Mouse (Mus musculus) CH12.LX (cell line): ENCODE results near the gene Cped1. TPM values are rescaled to one million over a fixed set of nuclear protein-coding genes. Genes with fewer than 3 reads are reported as not detected.

Experiments used
- DNase-seq: peaks from one replicate; pipeline ENCODE4 v3.0.0-alpha.2; 2013; ENCODE audit errors: extremely low read depth
- H3K27ac ChIP-seq: 2 replicates; pipeline ENCODE4 v1.5.1; 2012; ENCODE audit warnings: low read depth, mild to moderate bottlenecking, control low read depth, moderate library complexity; ENCODE audit not compliant: insufficient read depth
- H3K27me3 ChIP-seq: replicated peaks from 2 replicates; pipeline ENCODE3; 2012; ENCODE audit warnings: inconsistent platforms
- H3K36me3 ChIP-seq, 2 experiments: replicated peaks in 1 of 2; 2 replicates each; pipeline versions ENCODE3 to v1.6.1; 2012; ENCODE audit warnings: inconsistent platforms in 1 of 2, low read length in 1 of 2, mild to moderate bottlenecking in 1 of 2, mixed read lengths in 1 of 2, moderate library complexity in 1 of 2; ENCODE audit not compliant: control insufficient read depth in 1 of 2, insufficient read depth in 1 of 2
- H3K4me1 ChIP-seq, 2 experiments: 2 replicates each; pipeline ENCODE4 v1.6.1; 2012; ENCODE audit warnings: inconsistent platforms in 1 of 2, moderate library complexity in 1 of 2; ENCODE audit not compliant: insufficient read depth in 2 of 2, control insufficient read depth in 1 of 2
- H3K4me2 ChIP-seq: 2 replicates; pipeline ENCODE4 v1.6.1; 2012; ENCODE audit warnings: low read depth, mild to moderate bottlenecking, control low read depth; ENCODE audit not compliant: poor library complexity, insufficient read depth, severe bottlenecking
- H3K4me3 ChIP-seq, 3 experiments: fragments of 150-350 bp in 1 of 3; sonication (generic) in 1 of 3; replicated peaks in 1 of 3; 2 replicates each; pipeline versions ENCODE3 to v1.5.1; 2011 to 2012; ENCODE audit warnings: low read depth in 2 of 3, low read length in 2 of 3, mild to moderate bottlenecking in 2 of 3, moderate library complexity in 2 of 3, control low read depth in 1 of 3, improper control_type of control experiment in 1 of 3, inconsistent platforms in 1 of 3, mixed read lengths in 1 of 3; ENCODE audit not compliant: poor library complexity in 1 of 3
- H3K79me2 ChIP-seq: replicated peaks from 2 replicates; pipeline ENCODE4 v1.6.1; 2012; ENCODE audit warnings: mild to moderate bottlenecking, moderate library complexity; ENCODE audit not compliant: control insufficient read depth, poor library complexity, insufficient read depth, severe bottlenecking; ENCODE audit errors: extremely low read depth
- H3K9ac ChIP-seq: 2 replicates; pipeline ENCODE4 v1.6.1; 2012; ENCODE audit warnings: low read depth, mild to moderate bottlenecking, control low read depth, moderate library complexity; ENCODE audit not compliant: insufficient read depth
- H3K9me3 ChIP-seq: replicated peaks from 2 replicates; pipeline ENCODE3; 2012; ENCODE audit warnings: low read length, inconsistent platforms, mixed read lengths
- CHD1 ChIP-seq: IDR thresholded peaks from 2 replicates; pipeline ENCODE4 v1.6.1; 2012; ENCODE audit warnings: low read depth, low read length, improper control_type of control experiment, inconsistent platforms
- CHD2 ChIP-seq: IDR thresholded peaks from 2 replicates; pipeline ENCODE4 v1.6.1; 2011; ENCODE audit warnings: low read length, improper control_type of control experiment
- CTCF ChIP-seq, 2 experiments: IDR thresholded peaks in 1 of 2; conservative IDR thresholded peaks in 1 of 2; 2 replicates each; pipeline ENCODE4 v1.5.1; 2011 to 2012; ENCODE audit warnings: low read depth in 2 of 2, low read length in 2 of 2, improper control_type of control experiment in 1 of 2, inconsistent platforms in 1 of 2, mild to moderate bottlenecking in 1 of 2, moderate library complexity in 1 of 2
- E2F4 ChIP-seq: IDR thresholded peaks from 2 replicates; pipeline ENCODE4 v1.6.1; 2011; ENCODE audit warnings: low read depth, low read length, improper control_type of control experiment; ENCODE audit not compliant: insufficient replicate concordance
- ELF1 ChIP-seq: IDR thresholded peaks from 2 replicates; pipeline ENCODE4 v1.6.1; 2014; ENCODE audit warnings: low read depth, mild to moderate bottlenecking, inconsistent platforms, low read length, improper control_type of control experiment
- EP300 ChIP-seq: IDR thresholded peaks from 2 replicates; pipeline ENCODE4 v1.6.1; 2011; ENCODE audit warnings: low read length, improper control_type of control experiment
- ETS1 ChIP-seq: conservative IDR thresholded peaks from 2 replicates; pipeline ENCODE4 v1.6.1; 2012; ENCODE audit warnings: low read depth, mild to moderate bottlenecking, inconsistent platforms, low read length, improper control_type of control experiment, moderate library complexity
- GABPA ChIP-seq: IDR thresholded peaks from 2 replicates; pipeline ENCODE4 v1.6.1; 2012; ENCODE audit warnings: low read depth, low read length, improper control_type of control experiment, inconsistent platforms; ENCODE audit not compliant: insufficient replicate concordance
- HCFC1 ChIP-seq: IDR thresholded peaks from 2 replicates; pipeline ENCODE4 v1.6.1; 2012; ENCODE audit warnings: low read depth, mild to moderate bottlenecking, inconsistent platforms, low read length, improper control_type of control experiment
- IRF4 ChIP-seq: IDR thresholded peaks from 2 replicates; pipeline ENCODE4 v1.6.1; 2014; ENCODE audit warnings: low read depth, mild to moderate bottlenecking, inconsistent platforms, low read length, improper control_type of control experiment
- JUN ChIP-seq: IDR thresholded peaks from 2 replicates; pipeline ENCODE4 v1.6.1; 2011; ENCODE audit warnings: low read depth, mild to moderate bottlenecking, low read length, improper control_type of control experiment, moderate library complexity; ENCODE audit not compliant: insufficient read depth
- JUND ChIP-seq: conservative IDR thresholded peaks from 2 replicates; pipeline ENCODE4 v1.6.1; 2011; ENCODE audit warnings: low read depth, low read length, improper control_type of control experiment
- KAT2A ChIP-seq: IDR thresholded peaks from 2 replicates; pipeline ENCODE4 v1.6.1; 2012; ENCODE audit warnings: low read length, improper control_type of control experiment, inconsistent platforms; ENCODE audit not compliant: insufficient replicate concordance
- MAFK ChIP-seq: IDR thresholded peaks from 2 replicates; pipeline ENCODE4 v1.6.1; 2011; ENCODE audit warnings: low read length, improper control_type of control experiment; ENCODE audit not compliant: insufficient replicate concordance
- MAZ ChIP-seq: IDR thresholded peaks from 2 replicates; pipeline ENCODE4 v1.6.1; 2012; ENCODE audit warnings: low read depth, mild to moderate bottlenecking, inconsistent platforms, low read length, improper control_type of control experiment, moderate library complexity
- MEF2A ChIP-seq: IDR thresholded peaks from 2 replicates; pipeline ENCODE4 v1.6.1; 2014; ENCODE audit warnings: low read depth, mild to moderate bottlenecking, inconsistent platforms, low read length, improper control_type of control experiment, borderline replicate concordance
- MXI1 ChIP-seq: IDR thresholded peaks from 2 replicates; pipeline ENCODE4 v1.6.1; 2011; ENCODE audit warnings: mild to moderate bottlenecking, low read depth, low read length, improper control_type of control experiment
- PAX5 ChIP-seq: IDR thresholded peaks from 2 replicates; pipeline ENCODE4 v1.6.1; 2012; ENCODE audit warnings: low read length, inconsistent platforms, mixed read lengths
- POLR2AphosphoS2 ChIP-seq: IDR thresholded peaks from 2 replicates; pipeline ENCODE4 v1.6.1; 2011; ENCODE audit warnings: low read depth, low read length, improper control_type of control experiment
- RAD21 ChIP-seq: IDR thresholded peaks from 2 replicates; pipeline ENCODE4 v1.6.1; 2011; ENCODE audit warnings: low read depth, mild to moderate bottlenecking, low read length, improper control_type of control experiment, moderate library complexity
- RCOR1 ChIP-seq: conservative IDR thresholded peaks from 2 replicates; pipeline ENCODE4 v1.6.1; 2012; ENCODE audit warnings: low read depth, mild to moderate bottlenecking, inconsistent platforms, low read length, improper control_type of control experiment
- SMC3 ChIP-seq: IDR thresholded peaks from 2 replicates; pipeline ENCODE4 v1.6.1; 2011; ENCODE audit warnings: low read depth, low read length, improper control_type of control experiment
- TBP ChIP-seq: conservative IDR thresholded peaks from 2 replicates; pipeline ENCODE4 v1.6.1; 2011; ENCODE audit warnings: low read depth, low read length, improper control_type of control experiment
- USF1 ChIP-seq: IDR thresholded peaks from 2 replicates; pipeline ENCODE4 v1.6.1; 2014; ENCODE audit warnings: low read depth, mild to moderate bottlenecking, inconsistent platforms, low read length, improper control_type of control experiment
- USF2 ChIP-seq: conservative IDR thresholded peaks from 2 replicates; pipeline ENCODE4 v1.6.1; 2011; ENCODE audit warnings: low read depth, low read length, improper control_type of control experiment
- ZC3H11A ChIP-seq: IDR thresholded peaks from 2 replicates; pipeline ENCODE4 v1.6.1; 2012; ENCODE audit warnings: low read depth, mild to moderate bottlenecking, inconsistent platforms, low read length, improper control_type of control experiment
- ZKSCAN1 ChIP-seq: IDR thresholded peaks from 2 replicates; pipeline ENCODE4 v1.6.1; 2012; ENCODE audit warnings: low read depth, inconsistent platforms, low read length, improper control_type of control experiment, borderline replicate concordance
- ZMIZ1 ChIP-seq: IDR thresholded peaks from 2 replicates; pipeline ENCODE4 v1.6.1; 2012; ENCODE audit warnings: low read depth, mild to moderate bottlenecking, inconsistent platforms, low read length, improper control_type of control experiment
- ZNF384 ChIP-seq: IDR thresholded peaks from 2 replicates; pipeline ENCODE4 v1.6.1; 2012; ENCODE audit warnings: low read depth, low read length, improper control_type of control experiment, inconsistent platforms
- dilution Hi-C: fragments of 300-500 bp; cut with MboI; formaldehyde crosslinking; loops from 2 replicates; pipeline ENCODE4 v1.14.3; 2020; ENCODE audit warnings: low sequenced_read_pairs; ENCODE audit not compliant: extremely low pct_unique_long_range_greater_than_20kb, extremely low pct_ligation_motif_present
- in situ Hi-C: fragments of 300-500 bp; cut with MboI; formaldehyde crosslinking; loops from 3 replicates; pipeline ENCODE4 v1.14.3; 2019; ENCODE audit warnings: low sequenced_read_pairs, low pct_ligation_motif_present, low pct_unique_long_range_greater_than_20kb, mixed read lengths
- polyA plus RNA-seq: library from polyadenylated mRNA; unstranded; fragments of >175 nt; gene quantifications from 2 replicates; pipeline ENCODE4 v1.2.1, GENCODE M21; 2012; ENCODE audit warnings: low read depth; ENCODE audit not compliant: insufficient read length
- total RNA-seq, 2 experiments: library from RNA; depleted of rRNA; stranded (reverse); fragments of 300-350 nt in 1 of 2; fragments of >200 nt in 1 of 2; gene quantifications; 2 replicates each; pipeline ENCODE4 v1.2.3; 2012 to 2014

Gene Cped1
- total and polyA plus RNA-seq, 3 experiments, result 0.51 to 6.8 (median 1.1) TPM

DNA sequence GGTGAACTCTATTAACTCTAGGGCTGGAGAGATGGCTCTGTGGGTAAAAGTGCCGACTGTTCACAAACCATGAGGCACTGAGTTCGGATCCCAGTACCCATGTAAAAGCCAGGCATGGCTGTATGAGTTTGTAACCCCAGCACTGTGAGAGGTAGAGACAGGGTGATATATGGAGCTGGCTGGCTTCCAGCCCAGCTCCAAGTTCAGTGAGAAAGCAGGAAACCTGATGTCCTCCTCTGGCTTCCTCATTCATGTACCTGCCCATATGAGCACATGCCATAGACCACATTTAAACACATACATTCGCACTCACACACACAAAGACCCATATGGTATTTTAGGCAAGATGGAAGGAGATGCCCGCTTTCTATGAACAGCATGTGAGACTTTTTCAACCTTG, 296.7 kb downstream of the Cped1 start:
- H3K27ac ChIP-seq, result no peak overlapping the region
- DNase-seq, result no peak
- in situ Hi-C loops (loop anchor here (10.0 kb wide), 1 partner anchor 148 kb away; no protein-coding TSS in a partner anchor), dilution Hi-C loops (no loop called here)
- H3K9ac ChIP-seq, result no peak overlapping the region
- peaks cover 11 to 18% of the 10 kb centered on the region in 2 experiments; a peak in 3 of 4 replicates for H3K4me1 ChIP-seq
- no peaks in the 10 kb centered on the region for H3K27me3 ChIP-seq
- no peak overlapping the region for H3K4me3 ChIP-seq
- no peaks in the 10 kb centered on the region for H3K36me3 ChIP-seq
- no peak overlapping the region for H3K4me2 ChIP-seq
- H3K79me2 ChIP-seq, result no peaks in the 10 kb centered on the region
- no peak for TF ChIP-seq MAFK
- no peak for TF ChIP-seq CHD2
- no peak for TF ChIP-seq JUN
- no peak for TF ChIP-seq JUND
- TF ChIP-seq USF1, result no peak
- no peak for TF ChIP-seq E2F4
- TF ChIP-seq, all 38 proteins: peak for 0
- no peaks in the 10 kb centered on the region for H3K9me3 ChIP-seq

GRCm38 (mm10) chr6:22288004-22288736, 302.5 kb downstream of the Cped1 start, which contains the start of gene Wnt16:
Gene Wnt16, plus strand, starts transcription at chr6:22288227.
- in situ Hi-C loops (loop anchor here (10.0 kb wide), 1 partner anchor 153 kb away; no protein-coding TSS in a partner anchor), dilution Hi-C loops (no loop called here)
- peak within 1 kb of the TSS; percentile 73 to 94 (median 80) for H3K4me3 ChIP-seq
- peak; percentile 70 for DNase-seq
- peaks cover 29% of the 10 kb centered on the region for H3K79me2 ChIP-seq
- no peaks in the 10 kb centered on the region for H3K9me3 ChIP-seq
- H3K4me2 ChIP-seq, result peak within 1 kb of the TSS; percentile 55
- peaks cover 0 to 10% of the 10 kb centered on the region in 2 experiments for H3K36me3 ChIP-seq
- no peaks in the 10 kb centered on the region for H3K27me3 ChIP-seq
- H3K4me1 ChIP-seq, result peaks cover 7 to 33% of the 10 kb centered on the region in 2 experiments; a peak in 3 of 4 replicates
- H3K27ac ChIP-seq, result peak within 1 kb of the TSS; percentile 93
- H3K9ac ChIP-seq, result peak within 1 kb of the TSS; percentile 78
- TF ChIP-seq MEF2A, result 0 out of 2 replicates have a peak, but pooled peaks have one; percentile 8
- no peak for TF ChIP-seq KAT2A
- TF ChIP-seq USF2, result no peak
- TF ChIP-seq RAD21, result peak; percentile 11
- TF ChIP-seq CHD2, result peak; percentile 49; the same call in 1 of the 2 replicates
- no peak for TF ChIP-seq JUND
- TF ChIP-seq ELF1, result no peak
- TF ChIP-seq GABPA, result no peak
- no peak for TF ChIP-seq EP300
- TF ChIP-seq CHD1, result no peak; the same call in 1 of the 2 replicates
- TF ChIP-seq SMC3, result no peak; the same call in 1 of the 2 replicates
- no peak for TF ChIP-seq MXI1
- TF ChIP-seq MAFK, result no peak
- no peak for TF ChIP-seq PAX5
- peak in 1 of 2 experiments; percentile 41; a peak in 2 of 4 replicates for TF ChIP-seq CTCF (conservative IDR thresholded peaks at IDR 0.05 in 1 of 2, IDR thresholded peaks at IDR 0.05 in 1 of 2; ENCODE audit: low read depth in 2 of 2, low read length in 2 of 2)
- no peak for TF ChIP-seq POLR2AphosphoS2
- TF ChIP-seq HCFC1, result peak; percentile 36; the same call in 1 of the 2 replicates
- peak; percentile 71; the same call in 1 of the 2 replicates for TF ChIP-seq MAZ
- TF ChIP-seq ZC3H11A, result no peak
- TF ChIP-seq ZKSCAN1, result no peak
- peak; percentile 87 for TF ChIP-seq TBP
- no peak; the same call in 1 of the 2 replicates for TF ChIP-seq ZMIZ1
- TF ChIP-seq ETS1, result no peak
- peak; percentile 72; the same call in 1 of the 2 replicates for TF ChIP-seq IRF4
- no peak for TF ChIP-seq JUN
- no peak for TF ChIP-seq ZNF384
- no peak for TF ChIP-seq RCOR1
- no peak for TF ChIP-seq E2F4
